Mouse (Mus musculus): Measurements from ENCODE around the gene Matn4. TPM values are rescaled to one million over a fixed set of nuclear protein-coding genes. Genes with fewer than 3 reads are reported as not detected.

The Matn4 gene
- 10 to 100 TPM; 20.4 to 25.9 TPM for total RNA-seq (2021)
- long read RNA-seq, full-length matches to known transcripts: 2 of 4 reads
- long read RNA-seq, partial matches to known transcripts: 2 of 4 reads
- long read RNA-seq, other reads (novel, unspliced or antisense): 0 of 4 reads

GRCm38 (mm10) chr2:164405060-164405459 lies at the start of gene Matn4:
Gene Matn4 (minus strand): TSS chr2:164405160.
- no peak for DNase-seq (ENCODE audit: low spot score in 2 of 2)

- no peak for DNase-seq (ENCODE audit: low spot score in 2 of 2)
Measured at GRCm38 (mm10) chr2:164453887-164454500, 49.0 kb upstream of the Matn4 start.

- DNase-seq (ENCODE audit: low spot score in 2 of 2): no peak
Measured at GRCm38 (mm10) chr2:164453047-164453757, 48.2 kb upstream of the Matn4 start.

GRCm38 (mm10) chr2:164452000-164452676 lies 47.2 kb upstream of the Matn4 start:
- DNase-seq (ENCODE audit: low spot score in 2 of 2): no peak

GRCm38 (mm10) chr2:164449341-164450042 lies 44.5 kb upstream of the Matn4 start:
- DNase-seq (ENCODE audit: low spot score in 2 of 2): no peak

- DNase-seq (ENCODE audit: low spot score in 2 of 2): no peak
Measured at GRCm38 (mm10) chr2:164448921-164449320, 44.0 kb upstream of the Matn4 start.

- no peak for DNase-seq (ENCODE audit: low spot score in 2 of 2)
Measured at GRCm38 (mm10) chr2:164448140-164448539, 43.2 kb upstream of the Matn4 start.

GRCm38 (mm10) chr2:164446086-164446469 lies 41.1 kb upstream of the Matn4 start:
- no peak for DNase-seq (ENCODE audit: low spot score in 2 of 2)

- DNase-seq (ENCODE audit: low spot score in 2 of 2): no peak
Measured at GRCm38 (mm10) chr2:164445399-164446085, 40.6 kb upstream of the Matn4 start.

- no peak for DNase-seq (ENCODE audit: low spot score in 2 of 2)
Measured at GRCm38 (mm10) chr2:164444701-164445100, 39.7 kb upstream of the Matn4 start.

- no peak for DNase-seq (ENCODE audit: low spot score in 2 of 2)
Measured at GRCm38 (mm10) chr2:164443460-164444000, 38.6 kb upstream of the Matn4 start, which contains the start of gene Sdc4. Gene Sdc4 (minus strand): TSS chr2:164443887.

GRCm38 (mm10) chr2:164443051-164443437 lies 38.1 kb upstream of the Matn4 start:
- peak; percentile 75 to 85 for DNase-seq (ENCODE audit: low spot score in 2 of 2)

GRCm38 (mm10) chr2:164442315-164443050 lies 37.5 kb upstream of the Matn4 start:
- no peak for DNase-seq (ENCODE audit: low spot score in 2 of 2)

- DNase-seq (ENCODE audit: low spot score in 2 of 2): no peak
Measured at GRCm38 (mm10) chr2:164441731-164442130, 36.8 kb upstream of the Matn4 start.

GRCm38 (mm10) chr2:164441155-164441554 lies 36.2 kb upstream of the Matn4 start:
- DNase-seq (ENCODE audit: low spot score in 2 of 2): no peak

- no peak for DNase-seq (ENCODE audit: low spot score in 2 of 2)
Measured at GRCm38 (mm10) chr2:164440314-164440713, 35.4 kb upstream of the Matn4 start.

- DNase-seq (ENCODE audit: low spot score in 2 of 2): peak in 1 of 2 experiments; percentile 49
Measured at GRCm38 (mm10) chr2:164439001-164439421, 34.1 kb upstream of the Matn4 start.

GRCm38 (mm10) chr2:164438257-164438656 lies 33.3 kb upstream of the Matn4 start:
- no peak for DNase-seq (ENCODE audit: low spot score in 2 of 2)

- DNase-seq (ENCODE audit: low spot score in 2 of 2): no peak
Measured at GRCm38 (mm10) chr2:164437710-164438109, 32.8 kb upstream of the Matn4 start.

GRCm38 (mm10) chr2:164436961-164437360 lies 32.0 kb upstream of the Matn4 start:
- DNase-seq (ENCODE audit: low spot score in 2 of 2): no peak
